In genomic region chr10:128935826-128936440, GRCm38 (mm10) we compare ENCODE assay signal across 16 mouse cellular contexts. TPM values are rescaled to one million over a fixed set of nuclear protein-coding genes. Genes with fewer than 3 reads are reported as not detected.
DNase-seq lines count a peak whose midpoint lies in the region; ATAC-seq and TF ChIP-seq lines count a peak whose summit lies in the region.
"Had no signal": no experiment of that assay in that cellular context is flagged by ENCODE, and none has a peak within 500 bp of the region (broad histone marks: within the 10 kb centered on the region; RNA-seq: fewer than 3 reads in every experiment).

No protein-coding gene starts in this region.

- 0 out of 2 replicates have a peak overlapping the region, but pooled peaks have one; percentile 0 for H3K27ac ChIP-seq in embryonic facial prominence, embryonic 12.5 days
- no peak overlapping the region for H3K27ac ChIP-seq in embryonic facial prominence, embryonic 10.5 days (replicated peaks)
- H3K27ac ChIP-seq in lung, postnatal 0 days (ENCODE audit: low read length) = no peak overlapping the region
- H3K27ac ChIP-seq: forebrain, embryonic 15.5 days; liver, embryonic 14.5 days had no signal

- peaks cover 82% of the 10 kb centered on the region for H3K79me2 ChIP-seq in myocyte (ENCODE audit: control insufficient read depth, insufficient read depth)

- H3K9me3 ChIP-seq in embryonic facial prominence, embryonic 12.5 days = no peaks in the 10 kb centered on the region
- no peaks in the 10 kb centered on the region for H3K9me3 ChIP-seq in embryonic facial prominence, embryonic 10.5 days
- H3K9me3 ChIP-seq in lung, postnatal 0 days (ENCODE audit: low read length) = no peaks in the 10 kb centered on the region
- H3K9me3 ChIP-seq: forebrain, embryonic 15.5 days had no signal

- H3K9ac ChIP-seq in embryonic facial prominence, embryonic 12.5 days = no peak overlapping the region
- no peak overlapping the region for H3K9ac ChIP-seq in lung, postnatal 0 days (replicated peaks; ENCODE audit: low read depth)
- H3K9ac ChIP-seq: forebrain, embryonic 15.5 days; liver, embryonic 14.5 days had no signal

- peak overlapping the region; percentile 47 for H3ac ChIP-seq in myocyte (ENCODE audit: control insufficient read depth, insufficient read length)

- H3K4me2 ChIP-seq in embryonic facial prominence, embryonic 12.5 days (replicated peaks) = no peak overlapping the region
- H3K4me2 ChIP-seq in lung, postnatal 0 days (replicated peaks; ENCODE audit: low read depth, low read length) = peak overlapping the region; percentile 25
- H3K4me2 ChIP-seq in myocyte (ENCODE audit: low read depth) = peak overlapping the region; percentile 98
- H3K4me2 ChIP-seq: forebrain, embryonic 15.5 days had no signal

- peaks cover 5% of the 10 kb centered on the region; the same call in 1 of the 2 replicates for H3K4me1 ChIP-seq in embryonic facial prominence, embryonic 12.5 days
- peaks cover 15% of the 10 kb centered on the region for H3K4me1 ChIP-seq in embryonic facial prominence, embryonic 10.5 days
- peaks cover 7% of the 10 kb centered on the region; the same call in 1 of the 2 replicates for H3K4me1 ChIP-seq in lung, postnatal 0 days (ENCODE audit: insufficient read depth, low read depth, low read length)

- H3K4me3 ChIP-seq in embryonic facial prominence, embryonic 12.5 days = no peak overlapping the region
- no peak overlapping the region for H3K4me3 ChIP-seq in embryonic facial prominence, embryonic 10.5 days
- no peak overlapping the region for H3K4me3 ChIP-seq in lung, postnatal 0 days (ENCODE audit: low read depth, low read length)
- H3K4me3 ChIP-seq in myocyte = peak overlapping the region; percentile 91
- H3K4me3 ChIP-seq: forebrain, embryonic 15.5 days had no signal

- no peak for ATAC-seq in embryonic facial prominence, embryonic 12.5 days (ENCODE audit: insufficient number of reproducible peaks, insufficient read depth, low FRiP score, low TSS enrichment)
- peak; percentile 21; the same call in 1 of the 2 replicates for ATAC-seq in lung, postnatal 0 days
- ATAC-seq: forebrain, embryonic 15.5 days; intestine, postnatal 0 days had no signal

- 72% methylated on average over 8 of the region's 8 CpGs for WGBS in embryonic facial prominence, embryonic 12.5 days
- WGBS in embryonic facial prominence, embryonic 10.5 days = 71% methylated on average over 8 of the region's 8 CpGs
- 74% methylated on average over 8 of the region's 8 CpGs for WGBS in lung, postnatal 0 days

- H3K36me3 ChIP-seq in embryonic facial prominence, embryonic 12.5 days = no peaks in the 10 kb centered on the region
- no peaks in the 10 kb centered on the region for H3K36me3 ChIP-seq in embryonic facial prominence, embryonic 10.5 days (replicated peaks)
- H3K36me3 ChIP-seq in lung, postnatal 0 days (ENCODE audit: insufficient read depth, low read length) = no peaks in the 10 kb centered on the region
- peaks cover 14% of the 10 kb centered on the region for H3K36me3 ChIP-seq in myocyte (ENCODE audit: control insufficient read depth, insufficient read depth)
- H3K36me3 ChIP-seq: forebrain, embryonic 15.5 days had no signal

- peaks cover 52% of the 10 kb centered on the region for H3K27me3 ChIP-seq in embryonic facial prominence, embryonic 12.5 days
- peaks cover 69% of the 10 kb centered on the region for H3K27me3 ChIP-seq in embryonic facial prominence, embryonic 10.5 days (replicated peaks; ENCODE audit: low read depth, poor library complexity, severe bottlenecking)
- peaks cover 9% of the 10 kb centered on the region for H3K27me3 ChIP-seq in lung, postnatal 0 days (replicated peaks; ENCODE audit: insufficient read depth, low read length)
- no peaks in the 10 kb centered on the region for H3K27me3 ChIP-seq in myocyte (ENCODE audit: control insufficient read depth, insufficient read depth, insufficient read length)

- no peak for TF ChIP-seq CTCF in lung, postnatal 0 days (IDR thresholded peaks at IDR 0.05)

- TF ChIP-seq EP300 in lung, postnatal 0 days (IDR thresholded peaks at IDR 0.05) = no peak

- TF ChIP-seq POLR2A in myocyte (IDR thresholded peaks at IDR 0.05; ENCODE audit: insufficient read length, low read depth) = peak; percentile 50

- DNase-seq in embryonic facial prominence, embryonic 10.5 days (ENCODE audit: low spot score) = no peak
- DNase-seq in lung, postnatal 0 days (ENCODE audit: low spot score) = no peak
- no peak for DNase-seq in lung, postnatal 4 days
- peak; percentile 43 for DNase-seq in gastrocnemius, postnatal 10 days
- no peak for DNase-seq in c-Kit-positive CD71-positive TER-119-positive erythroid progenitor cells, embryonic 14.5 days (ENCODE audit: low spot score)
- no peak for DNase-seq in adipocyte (ENCODE audit: low spot score)
- DNase-seq: retina, postnatal 1 day had no signal

TF ChIP-seq in myocyte, 11 proteins besides CTCF, POLR2A, EP300 and RAD21:
- TF ChIP-seq POLR2AphosphoS2 (IDR thresholded peaks at IDR 0.05; ENCODE audit: insufficient read length, low read depth) = peak; percentile 64
- TF ChIP-seq MAX (IDR thresholded peaks at IDR 0.05; ENCODE audit: low read depth) = no peak
- no peak for TF ChIP-seq TCF3 (IDR thresholded peaks at IDR 0.05; ENCODE audit: insufficient read length, low read depth)
- TF ChIP-seq CEBPB (IDR thresholded peaks at IDR 0.05; ENCODE audit: insufficient read depth, poor library complexity, severe bottlenecking) = no peak

RNA-seq across cellular contexts. Expression of gene Itga7, which starts 2.3 kb away (rescaled TPM):
- polyA plus RNA-seq in embryonic facial prominence, embryonic 12.5 days (2016; fragmentation: Nextera tagmentation; extraction: Ambion mirVana) = 5.2 TPM in 2 replicates
- 1.8 and 2.7 TPM in 2 replicates for polyA plus RNA-seq in embryonic facial prominence, embryonic 10.5 days (2016; fragmentation: Nextera tagmentation; extraction: Ambion mirVana)
- 14.6 and 20.7 TPM in 2 replicates for polyA plus RNA-seq in lung, postnatal 0 days (2015; fragmentation: Nextera tagmentation; extraction: Ambion mirVana)
- 100 to 1,000 TPM; 125 to 127 TPM for total RNA-seq in gastrocnemius, postnatal 10 days (2021)
- polyA plus RNA-seq in myocyte (2012; fragmentation: generic; extraction: Trizol) = 635 TPM

RNA-seq across cellular contexts. Expression of gene Bloc1s1, which starts 12.1 kb away (rescaled TPM):
- polyA plus RNA-seq in embryonic facial prominence, embryonic 12.5 days (2016; fragmentation: Nextera tagmentation; extraction: Ambion mirVana) = 210 and 215 TPM in 2 replicates
- 185 and 186 TPM in 2 replicates for polyA plus RNA-seq in embryonic facial prominence, embryonic 10.5 days (2016; fragmentation: Nextera tagmentation; extraction: Ambion mirVana)
- 228 and 243 TPM in 2 replicates for polyA plus RNA-seq in lung, postnatal 0 days (2015; fragmentation: Nextera tagmentation; extraction: Ambion mirVana)
- total RNA-seq in gastrocnemius, postnatal 10 days (2021) = 100 to 1,000 TPM; 201 to 210 TPM
- 238 TPM for polyA plus RNA-seq in myocyte (2012; fragmentation: generic; extraction: Trizol)

RNA-seq across cellular contexts. Expression of gene Rdh5, which starts 13.2 kb away (rescaled TPM):
- polyA plus RNA-seq in embryonic facial prominence, embryonic 12.5 days (2016; fragmentation: Nextera tagmentation; extraction: Ambion mirVana) = 14.2 and 14.7 TPM in 2 replicates
- polyA plus RNA-seq in embryonic facial prominence, embryonic 10.5 days (2016; fragmentation: Nextera tagmentation; extraction: Ambion mirVana) = 11.2 and 11.9 TPM in 2 replicates
- 13.2 and 16.7 TPM in 2 replicates for polyA plus RNA-seq in lung, postnatal 0 days (2015; fragmentation: Nextera tagmentation; extraction: Ambion mirVana)
- total RNA-seq in gastrocnemius, postnatal 10 days (2021) = 10 to 100 TPM in 1 of 2 experiments, 1 to 10 TPM in 1; 8.2 to 12.5 TPM
- polyA plus RNA-seq in myocyte (2012; fragmentation: generic; extraction: Trizol) = 63.3 TPM

RNA-seq across cellular contexts. Expression of gene Mettl7b, which starts 24.9 kb away (rescaled TPM):
- polyA plus RNA-seq in embryonic facial prominence, embryonic 12.5 days (2016; fragmentation: Nextera tagmentation; extraction: Ambion mirVana) = 0.13 TPM in 1 of 2 replicates, not detected in the other
- polyA plus RNA-seq in embryonic facial prominence, embryonic 10.5 days (2016; fragmentation: Nextera tagmentation; extraction: Ambion mirVana) = not detected in 2 replicates
- polyA plus RNA-seq in lung, postnatal 0 days (2015; fragmentation: Nextera tagmentation; extraction: Ambion mirVana) = 0.10 and 0.33 TPM in 2 replicates
- under 1 TPM in 1 of 2 experiments, not detected in 1; 0.19 TPM for total RNA-seq in gastrocnemius, postnatal 10 days (2021)
- 0.71 TPM for polyA plus RNA-seq in myocyte (2012; fragmentation: generic; extraction: Trizol)
- total RNA-seq: layer of hippocampus, adult 8-10 months; left cerebral cortex, postnatal 25 days; MEL had no signal
- polyA plus RNA-seq: embryonic facial prominence, embryonic 14.5 days; forebrain, embryonic 15.5 days; liver, embryonic 14.5 days had no signal

RNA-seq across cellular contexts. Expression of gene Cd63, which starts 35.1 kb away (rescaled TPM):
- polyA plus RNA-seq in embryonic facial prominence, embryonic 12.5 days (2016; fragmentation: Nextera tagmentation; extraction: Ambion mirVana) = 459 and 465 TPM in 2 replicates
- 274 and 319 TPM in 2 replicates for polyA plus RNA-seq in embryonic facial prominence, embryonic 10.5 days (2016; fragmentation: Nextera tagmentation; extraction: Ambion mirVana)
- 761 and 764 TPM in 2 replicates for polyA plus RNA-seq in lung, postnatal 0 days (2015; fragmentation: Nextera tagmentation; extraction: Ambion mirVana)
- 100 to 1,000 TPM; 198 to 258 TPM for total RNA-seq in gastrocnemius, postnatal 10 days (2021)
- 2,403 TPM for polyA plus RNA-seq in myocyte (2012; fragmentation: generic; extraction: Trizol)

Comparison
In these comparisons a context has a peak if more than half of its experiments do, and no peak if none do; other contexts are left out.
1. RNA of gene Itga7, which starts 2.3 kb away (polyA plus RNA-seq): 635 TPM in myocyte (single experiment); 14.6 to 20.7 TPM in lung, postnatal 0 days, 5.2 TPM in embryonic facial prominence, embryonic 12.5 days and 1.8 to 2.7 TPM in embryonic facial prominence, embryonic 10.5 days; every median in the first group is over 10 times any median in the second.